Mouse (Mus musculus) midbrain, postnatal 0 days (tissue): ENCODE data around the gene Mical2. TPM values are rescaled to one million over a fixed set of nuclear protein-coding genes. Genes with fewer than 3 reads are reported as not detected.

ENCODE experiments used
- ATAC-seq: fragments of 200-750 bp; cut with Nextera tagmentation; 2 replicates; pipeline ENCODE4 v1.8.0; 2017; ENCODE audit warnings: moderate number of reproducible peaks, mild to moderate bottlenecking, moderate TSS enrichment, moderate library complexity; ENCODE audit not compliant: low FRiP score
- DNase-seq: peaks from one replicate; pipeline ENCODE4 v3.0.0-alpha.2; 2015; ENCODE audit warnings: low spot score
- H3K27ac ChIP-seq: fragments of 300-500 bp; sonication (generic); 2 replicates; pipeline ENCODE4 v1.5.1; 2014; ENCODE audit warnings: low read depth, mild to moderate bottlenecking, low read length, mixed read lengths
- H3K27me3 ChIP-seq: fragments of 300-500 bp; sonication (generic); 2 replicates; pipeline ENCODE4 v1.6.1; 2014; ENCODE audit warnings: low read length, control low read depth, mixed read lengths; ENCODE audit not compliant: insufficient read depth
- H3K36me3 ChIP-seq: fragments of 300-500 bp; sonication (generic); 2 replicates; pipeline ENCODE4 v1.6.1; 2014; ENCODE audit warnings: low read length, control low read depth, mixed read lengths; ENCODE audit not compliant: insufficient read depth
- H3K4me1 ChIP-seq: fragments of 300-500 bp; sonication (generic); 2 replicates; pipeline ENCODE4 v1.6.1; 2014; ENCODE audit warnings: mild to moderate bottlenecking, control low read depth, antibody characterized with exemption, low read length, mixed read lengths; ENCODE audit not compliant: insufficient read depth
- H3K4me2 ChIP-seq: fragments of 300-500 bp; sonication (generic); 2 replicates; pipeline ENCODE4 v1.6.1; 2014; ENCODE audit warnings: low read depth, mild to moderate bottlenecking, low read length, mixed read lengths; ENCODE audit not compliant: poor library complexity, severe bottlenecking
- H3K4me3 ChIP-seq: fragments of 300-500 bp; sonication (generic); 2 replicates; pipeline ENCODE4 v1.5.1; 2014; ENCODE audit warnings: low read depth, mild to moderate bottlenecking, low read length, moderate library complexity
- H3K9ac ChIP-seq: fragments of 300-500 bp; sonication (generic); replicated peaks from 2 replicates; pipeline ENCODE4 v1.6.1; 2014; ENCODE audit warnings: mild to moderate bottlenecking, low read length, moderate library complexity, mixed read lengths; ENCODE audit not compliant: poor library complexity, severe bottlenecking
- H3K9me3 ChIP-seq: fragments of 300-500 bp; sonication (generic); 2 replicates; pipeline ENCODE4 v1.6.1; 2016; ENCODE audit warnings: low read length, control low read depth
- CTCF ChIP-seq: IDR thresholded peaks from 2 replicates; pipeline ENCODE4 v1.5.1; 2016; ENCODE audit warnings: antibody characterized with exemption, mild to moderate bottlenecking
- WGBS: fragments of 180-500 bp; shearing (Covaris S2); extraction: QIAGEN DNeasy Blood & Tissue Kit; methylation state at CpG from one replicate; pipeline ENCODE4 v1.1.7; 2014; 5-methylcytosine and 5-hydroxymethylcytosine counted together
- polyA plus RNA-seq: library from polyadenylated mRNA; unstranded; fragments of >200 nt; fragmentation: Nextera tagmentation; extraction: Ambion mirVana; gene quantifications from 2 replicates; pipeline ENCODE4 v1.2.1, GENCODE M21; 2015
- total RNA-seq: library from RNA; depleted of rRNA; stranded (reverse); fragments of >200 nt; gene quantifications from 2 replicates; pipeline ENCODE4 v1.2.3, GENCODE M21; 2014

Mical2 gene
- total and polyA plus RNA-seq, 2 experiments from 2014 or later = 6.2 to 11.0 TPM

DNA sequence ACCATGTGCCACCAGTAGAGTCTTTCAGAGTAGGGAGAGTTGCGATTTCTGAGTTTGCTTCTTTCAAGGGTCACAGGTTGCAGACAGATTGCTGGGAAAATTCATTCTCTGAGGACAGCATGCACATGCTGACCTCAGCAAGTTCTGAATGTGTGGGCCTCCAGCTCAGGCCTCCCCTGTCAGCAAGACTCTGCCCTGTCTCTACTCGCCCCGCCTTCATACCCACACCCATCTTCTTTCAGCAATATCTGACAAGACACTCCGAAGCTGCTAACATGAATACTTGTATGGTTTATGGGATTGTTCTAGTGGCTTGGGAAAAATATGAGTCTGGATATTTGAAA, 84.3 kb downstream of the Mical2 start:
- H3K27me3 ChIP-seq = no peaks in the 10 kb centered on the region
- H3K9me3 ChIP-seq = no peaks in the 10 kb centered on the region
- no peak overlapping the region for H3K27ac ChIP-seq
- H3K4me1 ChIP-seq = no peaks in the 10 kb centered on the region
- H3K4me2 ChIP-seq = no peak overlapping the region
- DNase-seq = no peak
- no peaks in the 10 kb centered on the region for H3K36me3 ChIP-seq
- 83% methylated on average over 4 of the region's 4 CpGs for WGBS
- TF ChIP-seq CTCF = no peak
- no peak overlapping the region for H3K9ac ChIP-seq
- H3K4me3 ChIP-seq = no peak overlapping the region
- ATAC-seq = no peak

DNA sequence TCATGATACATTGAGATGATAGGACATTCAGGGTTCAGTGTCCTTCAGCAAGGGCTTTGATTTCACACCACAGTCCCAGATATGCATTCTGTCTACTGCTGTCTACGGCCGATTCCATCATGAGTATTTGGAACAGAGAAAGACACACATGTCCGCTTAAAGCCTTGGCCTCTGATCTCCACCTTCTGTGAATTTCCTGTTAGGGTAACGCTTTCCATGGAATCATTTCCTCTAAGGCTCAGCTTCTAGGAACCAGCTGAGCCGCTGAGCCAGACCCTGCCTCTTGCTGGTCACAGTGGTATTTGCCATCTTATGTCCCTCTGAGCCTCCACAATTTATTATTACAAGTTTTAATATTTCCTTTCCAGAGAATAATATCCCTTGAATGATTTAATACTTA, 87.6 kb downstream of the Mical2 start:
- no peak for DNase-seq
- ATAC-seq = no peak
- WGBS = 70% methylated on average over 5 of the region's 5 CpGs
- Histone ChIP-seq H3K27me3 (no peaks in the 10 kb centered on the region), H3K36me3 (no peaks in the 10 kb centered on the region), H3K27ac (0 out of 2 replicates have a peak overlapping the region, but pooled peaks have one; percentile 34), H3K4me3 (no peak overlapping the region), H3K9me3 (no peaks in the 10 kb centered on the region), H3K4me2 (no peak overlapping the region), H3K4me1 (no peaks in the 10 kb centered on the region), H3K9ac (no peak overlapping the region)
- no peak for TF ChIP-seq CTCF

DNA sequence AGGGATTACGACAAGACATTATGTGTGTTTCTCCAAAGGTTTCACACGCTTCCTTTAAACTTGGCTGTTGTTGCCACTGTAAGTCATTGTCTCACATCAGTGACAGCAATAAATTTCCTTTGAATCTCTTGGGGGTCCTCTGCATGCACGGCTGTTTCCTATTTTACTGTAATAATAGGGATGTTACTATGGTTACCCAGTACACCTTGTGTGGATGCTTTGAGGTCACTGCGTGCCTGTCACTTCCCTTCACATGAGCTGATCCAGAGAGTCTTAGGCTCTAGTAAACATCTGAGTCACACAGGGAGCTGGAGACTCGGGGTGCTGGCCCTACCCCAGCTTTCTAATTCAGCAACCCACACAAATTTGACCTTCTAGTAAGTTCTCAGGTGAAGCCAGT, 88.0 kb downstream of the Mical2 start:
- H3K27ac ChIP-seq = no peak overlapping the region
- DNase-seq (peak; percentile 58), ATAC-seq (peak; percentile 79)
- no peaks in the 10 kb centered on the region for H3K27me3 ChIP-seq
- 36% methylated on average over 5 of the region's 5 CpGs for WGBS
- TF ChIP-seq CTCF = no peak
- H3K9me3 ChIP-seq = no peaks in the 10 kb centered on the region
- H3K4me2 ChIP-seq = no peak overlapping the region
- H3K36me3 ChIP-seq = no peaks in the 10 kb centered on the region
- H3K9ac ChIP-seq = no peak overlapping the region
- no peak overlapping the region for H3K4me3 ChIP-seq
- no peaks in the 10 kb centered on the region for H3K4me1 ChIP-seq

GRCm38 (mm10) chr7:112316239-112316638, 90.6 kb downstream of the Mical2 start:
- Histone ChIP-seq H3K9me3 (no peaks in the 10 kb centered on the region), H3K27ac (no peak overlapping the region), H3K4me3 (no peak overlapping the region), H3K27me3 (no peaks in the 10 kb centered on the region), H3K4me1 (no peaks in the 10 kb centered on the region; the same call in 1 of the 2 replicates), H3K9ac (no peak overlapping the region), H3K36me3 (no peaks in the 10 kb centered on the region), H3K4me2 (no peak overlapping the region)
- ATAC-seq (no peak), DNase-seq (peak; percentile 45)
- TF ChIP-seq CTCF = no peak
- WGBS = 67% methylated on average over 1 of the region's 1 CpGs

GRCm38 (mm10) chr7:112317491-112317890, 91.8 kb downstream of the Mical2 start:
- no peaks in the 10 kb centered on the region; the same call in 1 of the 2 replicates for H3K4me1 ChIP-seq
- no peaks in the 10 kb centered on the region for H3K27me3 ChIP-seq
- H3K4me2 ChIP-seq = no peak overlapping the region
- TF ChIP-seq CTCF = no peak
- no peak for DNase-seq
- H3K36me3 ChIP-seq = no peaks in the 10 kb centered on the region
- WGBS = 69% methylated on average over 5 of the region's 5 CpGs
- no peak overlapping the region for H3K27ac ChIP-seq
- H3K9ac ChIP-seq = no peak overlapping the region
- H3K4me3 ChIP-seq = no peak overlapping the region
- ATAC-seq = no peak
- no peaks in the 10 kb centered on the region for H3K9me3 ChIP-seq

GRCm38 (mm10) chr7:112318306-112318705, 92.7 kb downstream of the Mical2 start:
- Histone ChIP-seq H3K4me2 (no peak overlapping the region), H3K27ac (no peak overlapping the region), H3K4me3 (no peak overlapping the region), H3K27me3 (no peaks in the 10 kb centered on the region), H3K9me3 (no peaks in the 10 kb centered on the region), H3K4me1 (no peaks in the 10 kb centered on the region; the same call in 1 of the 2 replicates), H3K36me3 (no peaks in the 10 kb centered on the region), H3K9ac (no peak overlapping the region)
- DNase-seq (no peak), ATAC-seq (no peak)
- no peak for TF ChIP-seq CTCF
- WGBS = 91% methylated on average over 11 of the region's 11 CpGs
